Mouse (Mus musculus) midbrain, embryonic 11.5 days (tissue): Measurements from ENCODE around the gene Xpa. TPM values are rescaled to one million over a fixed set of nuclear protein-coding genes. Genes with fewer than 3 reads are reported as not detected.

Experiments
- ATAC-seq: fragments of 200-750 bp; cut with Nextera tagmentation; 2 replicates; pipeline ENCODE4 v1.8.0; 2017; ENCODE audit warnings: moderate TSS enrichment, moderate library complexity; ENCODE audit not compliant: low FRiP score
- DNase-seq: peaks from one replicate; pipeline ENCODE4 v3.0.0; 2015; ENCODE audit warnings: low spot score; ENCODE audit errors: missing footprints
- H3K27ac ChIP-seq: fragments of 300-500 bp; sonication (generic); 2 replicates; pipeline ENCODE4 v1.5.1; 2014; ENCODE audit warnings: low read depth, low read length
- H3K27me3 ChIP-seq: fragments of 300-500 bp; sonication (generic); 2 replicates; pipeline ENCODE4 v1.6.1; 2014; ENCODE audit warnings: mild to moderate bottlenecking, low read length, moderate library complexity, mixed read lengths; ENCODE audit not compliant: control insufficient read depth, insufficient read depth
- H3K36me3 ChIP-seq: fragments of 300-500 bp; sonication (generic); 2 replicates; pipeline ENCODE4 v1.6.1; 2014; ENCODE audit warnings: mild to moderate bottlenecking, low read length, moderate library complexity, mixed read lengths; ENCODE audit not compliant: control insufficient read depth, insufficient read depth
- H3K4me1 ChIP-seq: fragments of 300-500 bp; sonication (generic); 2 replicates; pipeline ENCODE4 v1.6.1; 2014; ENCODE audit warnings: low read length; ENCODE audit not compliant: control insufficient read depth, insufficient read depth
- H3K4me2 ChIP-seq: fragments of 300-500 bp; sonication (generic); 2 replicates; pipeline ENCODE4 v1.6.1; 2014; ENCODE audit warnings: mild to moderate bottlenecking, moderate library complexity
- H3K4me3 ChIP-seq: fragments of 300-500 bp; sonication (generic); 2 replicates; pipeline ENCODE4 v1.5.1; 2014; ENCODE audit warnings: low read depth, low read length
- H3K9ac ChIP-seq: fragments of 300-500 bp; sonication (generic); 2 replicates; pipeline ENCODE4 v1.6.1; 2014; ENCODE audit warnings: low read length
- H3K9me3 ChIP-seq: fragments of 300-500 bp; sonication (generic); 2 replicates; pipeline ENCODE4 v1.6.1; 2016; ENCODE audit warnings: low read length; ENCODE audit not compliant: control insufficient read depth
- WGBS: fragments of 180-500 bp; shearing (Covaris S2); extraction: QIAGEN DNeasy Blood & Tissue Kit; methylation state at CpG from one replicate; pipeline ENCODE4 v1.1.7; 2014; 5-methylcytosine and 5-hydroxymethylcytosine counted together
- polyA plus RNA-seq: library from polyadenylated mRNA; unstranded; fragments of >200 nt; fragmentation: Nextera tagmentation; extraction: Ambion mirVana; gene quantifications from 2 replicates; pipeline ENCODE4 v1.2.1, GENCODE M21; 2014

Gene Xpa
- polyA plus RNA-seq, 1 experiment from 2014 or later, result 26.1 TPM

DNA sequence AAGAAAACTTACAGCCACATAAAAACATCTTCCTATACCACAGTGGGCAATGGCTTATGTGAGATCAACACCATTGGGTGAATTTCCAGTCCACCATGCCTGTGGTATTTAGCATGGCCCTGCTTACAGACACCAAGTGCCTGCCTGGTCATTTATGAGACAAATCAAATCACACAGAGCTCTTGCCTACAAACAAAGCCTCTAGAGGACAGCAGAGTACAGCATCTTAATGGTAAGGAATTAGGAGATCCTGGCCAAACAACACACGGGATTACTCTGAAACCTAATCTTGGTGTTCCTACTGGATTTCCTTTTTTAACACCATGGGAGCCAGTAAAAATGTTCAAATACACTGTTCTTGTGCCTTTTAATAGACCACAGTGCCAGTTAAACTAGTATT lies 80.8 kb downstream of the Xpa start:
- no peaks in the 10 kb centered on the region for H3K4me1 ChIP-seq
- no peak overlapping the region for H3K9ac ChIP-seq
- ATAC-seq (no peak), DNase-seq (peak; percentile 82)
- H3K27ac ChIP-seq, result no peak overlapping the region
- 83% methylated on average over 1 of the region's 1 CpGs for WGBS
- peaks cover 36% of the 10 kb centered on the region for H3K36me3 ChIP-seq
- H3K27me3 ChIP-seq, result no peaks in the 10 kb centered on the region
- H3K4me3 ChIP-seq, result no peak overlapping the region
- H3K9me3 ChIP-seq, result no peaks in the 10 kb centered on the region
- H3K4me2 ChIP-seq, result no peak overlapping the region

DNA sequence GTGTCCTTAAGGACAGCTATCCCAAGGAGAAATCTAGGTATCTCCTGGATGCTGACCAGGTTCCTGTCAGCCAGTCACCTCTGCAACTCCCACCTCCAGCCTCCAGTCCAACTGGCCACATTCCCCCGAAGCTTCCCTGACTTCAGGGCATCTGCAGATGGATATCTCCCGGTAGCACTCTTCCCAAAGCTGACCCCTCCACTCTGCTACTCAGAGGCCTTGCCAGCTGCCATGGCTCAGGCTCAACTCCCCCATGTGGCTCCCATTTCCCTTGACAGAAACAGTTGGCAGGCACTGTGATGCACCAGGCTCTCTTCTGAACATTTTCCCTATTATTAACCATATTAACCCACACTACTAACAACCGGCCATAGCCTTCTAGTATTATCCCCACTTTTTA lies 84.8 kb downstream of the Xpa start:
- H3K27ac ChIP-seq, result no peak overlapping the region
- ATAC-seq, result no peak

DNA sequence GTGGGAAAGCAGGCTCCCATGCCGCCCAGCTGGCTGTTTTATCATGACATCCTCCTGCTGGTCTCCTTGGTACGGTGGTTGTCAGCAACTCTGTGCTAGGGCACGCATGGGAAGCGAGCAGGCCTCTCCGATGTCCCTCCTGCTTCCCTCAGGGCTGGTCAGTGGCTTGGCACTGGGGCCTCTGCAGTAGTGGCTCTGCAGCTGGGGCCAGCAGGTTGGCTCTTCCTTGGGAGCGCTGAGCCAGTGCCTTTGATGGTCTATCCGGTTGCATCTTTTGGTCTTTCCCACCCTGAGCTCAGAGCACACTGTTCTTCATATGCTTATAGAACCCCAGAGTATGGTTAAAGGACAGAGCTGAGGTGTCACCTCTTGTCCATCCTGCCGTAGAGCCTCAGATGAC lies 86.0 kb downstream of the Xpa start:
- Histone ChIP-seq H3K36me3 (peaks cover 4% of the 10 kb centered on the region; the same call in 1 of the 2 replicates), H3K4me2 (no peak overlapping the region), H3K4me3 (no peak overlapping the region), H3K27ac (no peak overlapping the region), H3K4me1 (no peaks in the 10 kb centered on the region), H3K27me3 (no peaks in the 10 kb centered on the region), H3K9me3 (no peaks in the 10 kb centered on the region), H3K9ac (no peak overlapping the region)
- 96% methylated on average over 8 of the region's 8 CpGs for WGBS
- ATAC-seq (no peak), DNase-seq (no peak)

More for the DNA sequence above, 84.8 kb downstream of the Xpa start:
- no peak for DNase-seq
- H3K27me3 ChIP-seq, result no peaks in the 10 kb centered on the region
- WGBS, result 85% methylated on average over 3 of the region's 3 CpGs
- H3K4me3 ChIP-seq, result no peak overlapping the region
- H3K9me3 ChIP-seq, result no peaks in the 10 kb centered on the region
- no peaks in the 10 kb centered on the region for H3K4me1 ChIP-seq
- H3K4me2 ChIP-seq, result no peak overlapping the region
- H3K9ac ChIP-seq, result no peak overlapping the region
- H3K36me3 ChIP-seq, result peaks cover 12% of the 10 kb centered on the region

Other genes starting within 250 kb of the Xpa start
- gene Tdrd7, start 231.0 kb downstream of the Xpa start, polyA plus RNA-seq, result 10.9 and 11.8 TPM in 2 replicates
- gene Tmod1, start 157.4 kb downstream of the Xpa start, polyA plus RNA-seq, result 2.7 and 3.4 TPM in 2 replicates
- 143 and 161 TPM in 2 replicates for gene Ncbp1, start 57.7 kb downstream of the Xpa start, polyA plus RNA-seq
- gene Tstd2, start 57.6 kb downstream of the Xpa start, polyA plus RNA-seq, result 36.1 and 36.7 TPM in 2 replicates
- gene Foxe1, start 147.3 kb upstream of the Xpa start, polyA plus RNA-seq, result not detected in 2 replicates
- 11.9 and 13.8 TPM in 2 replicates for gene Trmo, start 193.1 kb upstream of the Xpa start, polyA plus RNA-seq
- gene Hemgn, start 217.2 kb upstream of the Xpa start, polyA plus RNA-seq, result 20.4 and 20.5 TPM in 2 replicates